Mouse (Mus musculus): ENCODE measurements at regions not wholly inside any gene's neighbourhood (a gene's known extent, or its start where the extent isn't known, plus 50 kb on each side); places are given as distances from the start of the nearest gene placed in this dataset.
A peak's percentile ranks its signal among the peaks of the same experiment; 100 is the strongest.

- no peak for DNase-seq
These were observed 237.5 kb upstream of the Zic3 start for GRCm38 (mm10) chrX:57784959-57785358.

GRCm38 (mm10) chrX:57787615-57788014, 234.9 kb upstream of the Zic3 start:
- DNase-seq, result peak; percentile 62 to 77

GRCm38 (mm10) chrX:57797956-57798355, 224.5 kb upstream of the Zic3 start:
- no peak for DNase-seq

- DNase-seq, result no peak
These were observed 224.1 kb upstream of the Zic3 start for GRCm38 (mm10) chrX:57798394-57798793.

GRCm38 (mm10) chrX:57798869-57799268, 223.6 kb upstream of the Zic3 start:
- no peak for DNase-seq

All from cerebellum, postnatal 25 days (tissue).